Mouse (Mus musculus): Measurements from ENCODE around the gene Maco1. TPM values are rescaled to one million over a fixed set of nuclear protein-coding genes. Genes with fewer than 3 reads are reported as not detected.

The Maco1 gene
- polyA plus RNA-seq, 1 experiment: 14.6 TPM

DNA sequence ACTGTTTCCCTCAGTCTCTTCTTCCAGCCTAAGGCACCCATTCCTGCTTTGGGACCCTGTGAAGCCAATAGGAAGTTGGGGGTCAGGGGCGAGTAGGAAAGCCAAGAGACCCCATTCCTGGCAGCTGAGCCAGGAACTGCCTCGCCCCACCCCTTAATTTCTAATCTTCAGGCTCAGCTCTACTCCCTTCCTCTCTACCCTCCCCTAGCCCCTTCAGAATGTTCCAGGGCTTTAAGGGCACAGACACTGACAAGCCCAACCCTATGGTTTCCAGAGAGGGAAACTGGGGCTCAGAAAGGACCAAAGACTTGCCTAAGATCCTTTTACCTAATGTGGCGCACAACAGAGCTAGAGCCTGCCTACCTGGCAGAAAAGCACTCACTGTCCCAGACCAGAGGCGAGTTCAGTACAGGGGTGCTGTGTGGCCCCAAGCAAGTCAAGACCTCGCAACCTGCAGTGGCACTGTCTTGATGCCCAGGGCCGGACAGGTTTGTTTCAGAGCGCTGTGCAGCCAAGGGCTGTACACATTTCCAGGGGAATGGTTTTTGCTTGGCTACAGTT is 16.8 kb upstream of the Maco1 start:
- H3K4me3 ChIP-seq (ENCODE audit: insufficient read depth, poor library complexity, severe bottlenecking): no peak overlapping the region

DNA sequence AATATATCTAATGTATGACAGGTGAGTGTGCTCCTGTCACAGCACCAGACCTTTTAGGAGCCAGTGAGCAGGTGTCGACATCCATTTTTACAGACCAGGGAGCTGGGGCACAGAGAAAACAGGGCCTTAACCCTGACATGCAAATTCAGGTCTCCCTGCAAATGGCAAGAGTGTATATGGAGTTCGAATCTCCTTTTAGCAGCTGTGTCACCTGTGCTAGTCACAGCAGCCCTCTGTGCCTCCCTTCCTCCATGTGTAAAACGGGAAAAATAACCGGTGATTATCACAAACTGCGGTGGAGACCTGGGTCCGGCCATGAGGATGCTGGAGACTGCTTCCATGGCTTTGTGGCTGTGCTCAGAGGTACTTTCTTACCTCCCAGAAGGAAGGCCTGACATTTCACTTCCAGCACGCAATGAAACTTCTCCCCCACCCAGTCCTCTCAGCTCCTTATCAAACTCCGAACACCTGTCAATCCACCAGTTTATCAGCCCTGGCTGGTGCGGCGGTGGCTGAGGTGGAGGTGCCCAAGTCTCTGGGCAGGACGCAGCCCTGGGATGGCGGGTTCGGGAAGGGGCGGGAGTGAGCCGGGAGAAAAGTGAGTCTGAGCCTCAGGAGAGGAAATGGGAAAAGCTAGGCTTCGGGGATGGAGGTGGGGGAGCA is 16.1 kb upstream of the Maco1 start:
- H3ac ChIP-seq (ENCODE audit: control insufficient read depth, insufficient read length, low read depth): no peak overlapping the region
- TF ChIP-seq CEBPB (IDR thresholded peaks at IDR 0.05; ENCODE audit: low read depth) (no peak), FOSL1 (IDR thresholded peaks at IDR 0.05; ENCODE audit: insufficient read depth, low read length, poor library complexity, severe bottlenecking) (no peak), MYOG (IDR thresholded peaks at IDR 0.05; ENCODE audit: control insufficient read depth, extremely low read depth, insufficient read length) (no peak), MAX (IDR thresholded peaks at IDR 0.05) (no peak), USF1 (IDR thresholded peaks at IDR 0.05; ENCODE audit: low read depth) (no peak), MYOD1 (IDR thresholded peaks at IDR 0.05; ENCODE audit: control insufficient read depth, insufficient read length, low read depth) (no peak)
- no peaks in the 10 kb centered on the region for H3K79me3 ChIP-seq (ENCODE audit: low read depth)
- no peaks in the 10 kb centered on the region for H3K36me3 ChIP-seq (ENCODE audit: control insufficient read depth, insufficient read depth)
- H3K27me3 ChIP-seq (ENCODE audit: control insufficient read depth, insufficient read depth, insufficient read length): peaks cover 28% of the 10 kb centered on the region
- H3K4me3 ChIP-seq (ENCODE audit: insufficient read depth, poor library complexity, severe bottlenecking): no peak overlapping the region
- no peaks in the 10 kb centered on the region for H3K79me2 ChIP-seq (ENCODE audit: control insufficient read depth, insufficient read depth)

More for the DNA sequence above, 16.8 kb upstream of the Maco1 start:
- H3K27me3 ChIP-seq (ENCODE audit: control insufficient read depth, insufficient read depth, insufficient read length): peaks cover 24% of the 10 kb centered on the region
- TF ChIP-seq CEBPB (IDR thresholded peaks at IDR 0.05; ENCODE audit: low read depth) (no peak), FOSL1 (IDR thresholded peaks at IDR 0.05; ENCODE audit: insufficient read depth, low read length, poor library complexity, severe bottlenecking) (no peak), MYOG (IDR thresholded peaks at IDR 0.05; ENCODE audit: control insufficient read depth, extremely low read depth, insufficient read length) (no peak), CTCF (IDR thresholded peaks at IDR 0.05; ENCODE audit: control insufficient read depth, insufficient read depth, insufficient read length) (no peak), MAX (IDR thresholded peaks at IDR 0.05) (no peak), USF1 (IDR thresholded peaks at IDR 0.05; ENCODE audit: low read depth) (no peak), MYOD1 (IDR thresholded peaks at IDR 0.05; ENCODE audit: control insufficient read depth, insufficient read length, low read depth) (no peak)
- H3K79me3 ChIP-seq (ENCODE audit: low read depth): no peaks in the 10 kb centered on the region
- no peak overlapping the region for H3ac ChIP-seq (ENCODE audit: control insufficient read depth, insufficient read length, low read depth)
- no peaks in the 10 kb centered on the region for H3K79me2 ChIP-seq (ENCODE audit: control insufficient read depth, insufficient read depth)
- no peaks in the 10 kb centered on the region for H3K36me3 ChIP-seq (ENCODE audit: control insufficient read depth, insufficient read depth)

DNA sequence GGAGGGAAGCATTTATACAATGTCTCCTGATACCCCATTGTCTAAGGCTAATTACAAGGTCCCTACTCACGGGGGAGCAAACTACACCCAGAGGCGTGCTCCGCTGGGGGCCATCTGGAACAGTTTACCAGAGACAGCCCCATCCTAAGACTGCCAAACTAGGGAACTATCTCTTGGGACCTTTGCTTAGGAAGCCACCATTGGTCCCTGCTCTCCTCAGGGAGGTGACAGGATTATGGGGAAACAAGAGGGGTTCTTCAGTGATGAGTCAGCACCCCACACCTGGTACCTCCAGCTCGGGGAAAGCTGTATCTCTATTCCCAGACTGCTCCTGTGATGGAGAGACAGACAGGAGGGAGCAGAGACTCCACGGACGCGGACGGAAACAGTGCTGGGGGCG is 15.3 kb upstream of the Maco1 start:
- no peak overlapping the region for H3ac ChIP-seq (ENCODE audit: control insufficient read depth, insufficient read length, low read depth)
- no peak overlapping the region for H3K4me3 ChIP-seq (ENCODE audit: insufficient read depth, poor library complexity, severe bottlenecking)
- TF ChIP-seq CEBPB (IDR thresholded peaks at IDR 0.05; ENCODE audit: low read depth) (no peak), MAX (IDR thresholded peaks at IDR 0.05) (no peak), MYOG (IDR thresholded peaks at IDR 0.05; ENCODE audit: control insufficient read depth, extremely low read depth, insufficient read length) (no peak), FOSL1 (IDR thresholded peaks at IDR 0.05; ENCODE audit: insufficient read depth, low read length, poor library complexity, severe bottlenecking) (no peak), CTCF (IDR thresholded peaks at IDR 0.05; ENCODE audit: control insufficient read depth, insufficient read depth, insufficient read length) (no peak), MYOD1 (IDR thresholded peaks at IDR 0.05; ENCODE audit: control insufficient read depth, insufficient read length, low read depth) (no peak), USF1 (IDR thresholded peaks at IDR 0.05; ENCODE audit: low read depth) (no peak)
- no peaks in the 10 kb centered on the region for H3K79me2 ChIP-seq (ENCODE audit: control insufficient read depth, insufficient read depth)
- no peaks in the 10 kb centered on the region for H3K36me3 ChIP-seq (ENCODE audit: control insufficient read depth, insufficient read depth)
- peaks cover 30% of the 10 kb centered on the region for H3K27me3 ChIP-seq (ENCODE audit: control insufficient read depth, insufficient read depth, insufficient read length)
- no peaks in the 10 kb centered on the region for H3K79me3 ChIP-seq (ENCODE audit: low read depth)

DNA sequence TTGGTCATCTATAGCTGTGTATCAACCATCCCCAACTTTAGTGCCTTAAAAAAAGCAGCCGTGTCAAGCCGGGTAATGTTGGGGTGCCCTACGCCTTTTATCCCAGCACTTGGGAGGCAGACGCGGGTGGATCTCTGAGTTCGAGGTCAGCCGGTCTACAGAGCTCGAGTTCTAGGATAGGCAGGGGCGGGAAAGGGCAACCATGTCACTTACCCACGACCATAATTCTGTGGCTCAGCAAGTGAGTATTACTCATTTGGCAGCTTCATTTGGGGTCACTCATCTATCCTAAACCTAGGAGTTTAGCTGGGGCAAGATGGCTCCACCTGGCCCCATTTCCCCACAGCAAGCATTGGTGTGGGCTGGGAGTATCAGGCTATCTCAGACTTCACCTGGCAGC is 14.9 kb upstream of the Maco1 start:
- TF ChIP-seq MAX (IDR thresholded peaks at IDR 0.05): no peak
- Histone ChIP-seq H3K79me2 (ENCODE audit: control insufficient read depth, insufficient read depth) (no peaks in the 10 kb centered on the region), H3K27me3 (ENCODE audit: control insufficient read depth, insufficient read depth, insufficient read length) (peaks cover 30% of the 10 kb centered on the region), H3K4me3 (ENCODE audit: insufficient read depth, poor library complexity, severe bottlenecking) (no peak overlapping the region), H3ac (ENCODE audit: control insufficient read depth, insufficient read length, low read depth) (no peak overlapping the region), H3K36me3 (ENCODE audit: control insufficient read depth, insufficient read depth) (no peaks in the 10 kb centered on the region), H3K79me3 (ENCODE audit: low read depth) (no peaks in the 10 kb centered on the region)

DNA sequence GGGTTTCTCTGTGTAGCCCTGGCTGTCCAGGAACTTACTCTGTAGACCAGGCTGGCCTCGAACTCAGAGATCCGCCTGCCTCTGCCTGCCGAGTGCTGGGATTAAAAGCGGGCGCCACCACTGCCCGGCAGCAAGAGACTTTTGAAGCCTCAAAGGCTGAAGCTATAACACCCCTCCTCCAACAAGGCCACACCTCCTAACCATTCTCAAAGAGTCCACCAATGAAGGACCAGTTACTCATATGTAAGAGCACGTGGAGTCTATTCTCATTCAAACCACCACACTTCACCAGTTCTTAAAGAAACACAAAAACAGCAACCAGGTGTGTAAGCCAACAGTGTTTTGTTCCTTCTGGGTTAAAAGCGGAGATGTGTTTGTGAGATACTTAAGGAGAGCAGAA is 14.5 kb upstream of the Maco1 start:
- H3K36me3 ChIP-seq (ENCODE audit: control insufficient read depth, insufficient read depth): no peaks in the 10 kb centered on the region
- H3K4me3 ChIP-seq (ENCODE audit: insufficient read depth, poor library complexity, severe bottlenecking): no peak overlapping the region
- no peaks in the 10 kb centered on the region for H3K79me3 ChIP-seq (ENCODE audit: low read depth)
- peaks cover 31% of the 10 kb centered on the region for H3K27me3 ChIP-seq (ENCODE audit: control insufficient read depth, insufficient read depth, insufficient read length)
- no peak overlapping the region for H3ac ChIP-seq (ENCODE audit: control insufficient read depth, insufficient read length, low read depth)
- no peak for TF ChIP-seq MYOG (IDR thresholded peaks at IDR 0.05; ENCODE audit: control insufficient read depth, extremely low read depth, insufficient read length)
- no peak for TF ChIP-seq CEBPB (IDR thresholded peaks at IDR 0.05; ENCODE audit: low read depth)
- H3K79me2 ChIP-seq (ENCODE audit: control insufficient read depth, insufficient read depth): no peaks in the 10 kb centered on the region

GRCm38 (mm10) chr4:134867213-134867612 is 14.1 kb upstream of the Maco1 start:
- Histone ChIP-seq H3K79me3 (ENCODE audit: low read depth) (no peaks in the 10 kb centered on the region), H3K27me3 (ENCODE audit: control insufficient read depth, insufficient read depth, insufficient read length) (peaks cover 33% of the 10 kb centered on the region), H3K79me2 (ENCODE audit: control insufficient read depth, insufficient read depth) (no peaks in the 10 kb centered on the region), H3K36me3 (ENCODE audit: control insufficient read depth, insufficient read depth) (no peaks in the 10 kb centered on the region), H3ac (ENCODE audit: control insufficient read depth, insufficient read length, low read depth) (no peak overlapping the region), H3K4me3 (ENCODE audit: insufficient read depth, poor library complexity, severe bottlenecking) (no peak overlapping the region)
- no peak for TF ChIP-seq MYOG (IDR thresholded peaks at IDR 0.05; ENCODE audit: control insufficient read depth, extremely low read depth, insufficient read length)
- TF ChIP-seq MAX (IDR thresholded peaks at IDR 0.05): no peak
- no peak for TF ChIP-seq USF1 (IDR thresholded peaks at IDR 0.05; ENCODE audit: low read depth)
- TF ChIP-seq CTCF (IDR thresholded peaks at IDR 0.05; ENCODE audit: control insufficient read depth, insufficient read depth, insufficient read length): no peak
- no peak for TF ChIP-seq MYOD1 (IDR thresholded peaks at IDR 0.05; ENCODE audit: control insufficient read depth, insufficient read length, low read depth)
- TF ChIP-seq FOSL1 (IDR thresholded peaks at IDR 0.05; ENCODE audit: insufficient read depth, low read length, poor library complexity, severe bottlenecking): no peak
- no peak for TF ChIP-seq CEBPB (IDR thresholded peaks at IDR 0.05; ENCODE audit: low read depth)
